Mouse (Mus musculus): ENCODE data around the gene Rgl1.
A peak's percentile ranks its signal among the peaks of the same experiment; 100 is the strongest.

Rgl1 gene

DNA sequence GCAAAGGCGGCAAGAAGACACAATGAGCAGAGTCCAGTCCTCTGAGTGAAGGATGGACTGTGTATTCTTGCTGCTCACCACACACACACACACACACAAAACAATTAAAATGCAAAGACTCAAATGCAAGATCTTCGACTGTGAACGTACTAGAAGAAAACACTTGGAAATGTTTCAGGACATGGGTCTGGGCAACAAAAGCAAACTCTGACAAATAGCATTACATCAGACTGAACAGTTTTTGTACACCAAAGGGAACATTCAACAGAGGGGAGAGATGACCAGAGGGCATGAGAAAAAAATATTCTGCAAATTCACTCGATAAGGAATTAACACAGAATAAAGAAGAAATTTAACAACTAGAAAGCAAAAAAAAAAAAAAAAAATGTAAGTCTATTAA lies 52.2 kb downstream of the Rgl1 start:
- no peak for DNase-seq

- DNase-seq: no peak
Measured at GRCm38 (mm10) chr1:152711037-152711436, 55.1 kb downstream of the Rgl1 start.

DNA sequence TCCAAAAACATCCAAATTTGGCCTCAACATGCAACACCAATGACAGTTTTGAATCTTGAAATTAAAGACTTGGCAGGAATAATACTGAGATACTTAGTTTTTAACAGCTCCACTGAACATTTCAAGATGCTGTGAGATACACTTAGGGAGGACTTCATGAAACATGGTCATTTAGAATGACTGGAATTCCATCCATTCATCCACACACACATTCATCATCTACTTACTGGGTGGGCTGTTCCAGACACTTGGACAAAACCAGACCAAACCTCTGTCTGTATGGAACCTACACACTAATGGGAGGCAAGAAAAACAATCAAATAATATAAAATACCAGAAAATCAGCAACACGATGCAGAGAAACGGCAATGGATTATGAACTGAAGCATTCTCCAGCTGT lies 58.6 kb downstream of the Rgl1 start:
- DNase-seq: no peak

DNA sequence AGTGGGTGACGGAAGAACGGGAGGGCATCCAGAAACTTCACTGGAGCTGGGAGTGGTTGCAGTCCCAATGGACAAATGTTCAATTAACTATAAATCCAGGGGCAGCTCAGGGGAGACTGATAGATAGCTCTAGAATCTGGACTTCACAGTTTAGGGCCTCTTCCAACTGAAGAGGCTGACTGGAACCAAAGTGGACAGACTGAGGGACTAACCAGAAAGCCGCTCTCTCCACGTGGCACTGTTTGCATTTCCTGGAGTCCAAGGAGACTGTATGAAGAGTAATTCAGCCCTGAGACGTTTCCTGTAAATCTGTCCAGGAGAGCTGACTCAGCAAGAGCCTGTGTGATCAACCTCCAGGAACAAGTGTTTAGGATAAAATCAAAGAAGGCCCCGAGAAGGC lies 62.2 kb downstream of the Rgl1 start:
- no peak for DNase-seq

DNA sequence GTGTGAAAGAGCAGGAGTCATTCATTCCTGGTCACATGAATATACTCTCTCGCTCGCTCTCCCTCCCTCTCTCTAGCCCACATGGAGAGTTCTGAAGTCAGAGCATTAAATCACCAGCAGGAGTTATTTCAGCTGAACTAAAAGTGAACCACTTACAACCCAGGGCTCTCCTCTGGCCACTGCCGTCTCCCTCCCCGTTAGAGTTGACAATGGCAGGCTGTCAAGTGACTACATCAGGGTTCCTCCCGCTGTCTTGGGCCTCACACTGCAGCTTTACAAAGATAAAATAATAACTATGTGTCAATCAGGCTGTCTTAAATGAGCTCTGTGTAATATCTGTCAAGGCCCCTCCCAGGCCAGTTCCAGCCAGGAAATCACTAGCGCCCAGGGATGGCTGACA lies 63.2 kb downstream of the Rgl1 start:
- DNase-seq: peak in 1 of 2 experiments; percentile 2

DNA sequence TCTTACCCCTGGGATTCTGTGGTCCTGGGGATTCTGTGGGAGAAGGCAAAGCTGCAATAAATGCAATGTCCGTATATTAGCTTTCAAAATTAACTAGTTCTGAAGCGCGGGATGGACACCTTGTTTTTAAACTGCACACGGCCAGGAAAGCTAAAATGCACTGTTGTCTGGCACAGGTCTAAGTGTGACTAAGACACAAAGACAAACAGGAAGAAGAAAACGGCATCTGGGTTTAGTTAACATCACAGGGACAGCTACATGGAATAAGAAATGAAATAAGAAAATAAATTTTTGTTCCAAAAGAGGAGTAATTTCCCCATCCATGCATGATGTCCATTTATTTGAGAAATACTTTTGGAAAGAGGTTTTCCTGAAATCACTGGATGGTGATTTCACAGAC lies 65.1 kb downstream of the Rgl1 start:
- no peak for DNase-seq

GRCm38 (mm10) chr1:152697341-152697740 lies 68.8 kb downstream of the Rgl1 start:
- no peak for DNase-seq

DNA sequence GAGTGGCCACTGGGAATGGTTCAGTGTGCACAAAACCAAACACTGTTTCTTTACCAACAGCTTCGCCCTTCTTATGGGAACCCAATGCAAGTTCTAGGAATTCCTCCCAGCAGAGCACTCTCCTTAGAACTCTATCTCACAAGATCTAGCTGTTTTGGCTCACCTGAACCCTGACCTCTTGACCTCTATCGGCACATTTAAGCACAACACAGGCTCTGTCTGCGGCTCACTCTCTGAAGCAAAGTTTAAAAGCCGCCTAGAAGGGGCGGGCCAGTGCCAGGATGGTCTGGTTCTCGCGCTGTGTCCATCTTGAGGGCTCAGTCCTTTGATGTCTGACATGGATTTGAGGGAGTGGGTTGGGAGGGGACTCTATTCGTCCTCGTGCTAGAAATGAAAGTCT lies 70.7 kb downstream of the Rgl1 start:
- DNase-seq: no peak

GRCm38 (mm10) chr1:152689968-152690367 lies 76.2 kb downstream of the Rgl1 start:
- no peak for DNase-seq

DNA sequence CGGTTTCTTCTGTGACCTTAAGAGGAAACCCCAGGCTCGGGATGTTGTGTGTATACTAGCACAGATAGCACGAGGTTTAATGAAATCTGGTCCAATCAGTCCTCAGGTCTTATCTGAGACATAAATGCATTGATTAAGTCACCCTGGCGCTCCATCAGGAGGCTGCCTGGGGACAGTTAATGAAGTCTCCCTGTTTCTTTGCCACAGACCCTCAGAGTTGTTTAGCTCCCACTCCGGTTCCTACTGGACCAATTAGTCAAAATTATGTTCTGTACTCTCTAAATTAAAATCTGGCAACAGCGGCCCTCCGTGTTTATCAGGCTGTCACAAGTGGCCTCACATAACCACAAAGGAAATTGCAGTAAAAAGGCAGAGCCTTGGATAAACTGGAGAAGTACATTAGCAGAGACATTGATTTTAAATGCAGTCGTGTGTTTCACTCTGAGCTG lies 78.4 kb downstream of the Rgl1 start:
- peak in 1 of 2 experiments; percentile 12 for DNase-seq

DNA sequence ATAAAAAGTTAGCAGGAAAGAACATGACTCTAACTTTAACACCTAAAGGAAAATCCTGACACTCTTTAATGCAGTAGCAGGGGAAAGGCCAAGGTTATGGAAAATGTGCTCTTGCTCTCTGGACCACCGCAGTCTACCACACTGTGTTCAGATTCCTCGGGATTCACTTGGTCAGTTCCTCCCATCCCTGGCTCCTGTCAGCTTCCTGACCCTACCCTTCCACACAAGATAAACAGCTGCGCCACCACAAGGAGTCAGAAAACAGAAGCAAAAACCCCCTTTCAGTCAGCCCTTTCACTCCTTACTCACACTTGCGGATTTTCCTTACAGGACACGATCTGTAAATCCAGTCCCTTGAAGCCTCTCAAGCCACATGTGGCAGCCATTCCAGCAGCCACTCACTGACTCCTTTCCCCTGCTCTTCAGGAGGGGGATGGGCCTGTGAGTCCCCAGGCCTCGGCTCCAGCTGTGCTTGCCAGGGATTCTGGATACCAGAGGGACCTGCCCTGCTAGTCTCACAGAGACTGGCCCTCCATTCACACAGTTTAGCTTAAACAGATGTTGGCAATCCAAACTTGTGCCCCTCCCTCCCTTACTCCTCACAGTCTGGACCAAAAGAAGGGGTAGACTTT lies 78.9 kb downstream of the Rgl1 start:
- peak in 1 of 2 experiments; percentile 10 for DNase-seq

GRCm38 (mm10) chr1:152685531-152685930 lies 80.6 kb downstream of the Rgl1 start:
- peak in 1 of 2 experiments; percentile 25 for DNase-seq

DNA sequence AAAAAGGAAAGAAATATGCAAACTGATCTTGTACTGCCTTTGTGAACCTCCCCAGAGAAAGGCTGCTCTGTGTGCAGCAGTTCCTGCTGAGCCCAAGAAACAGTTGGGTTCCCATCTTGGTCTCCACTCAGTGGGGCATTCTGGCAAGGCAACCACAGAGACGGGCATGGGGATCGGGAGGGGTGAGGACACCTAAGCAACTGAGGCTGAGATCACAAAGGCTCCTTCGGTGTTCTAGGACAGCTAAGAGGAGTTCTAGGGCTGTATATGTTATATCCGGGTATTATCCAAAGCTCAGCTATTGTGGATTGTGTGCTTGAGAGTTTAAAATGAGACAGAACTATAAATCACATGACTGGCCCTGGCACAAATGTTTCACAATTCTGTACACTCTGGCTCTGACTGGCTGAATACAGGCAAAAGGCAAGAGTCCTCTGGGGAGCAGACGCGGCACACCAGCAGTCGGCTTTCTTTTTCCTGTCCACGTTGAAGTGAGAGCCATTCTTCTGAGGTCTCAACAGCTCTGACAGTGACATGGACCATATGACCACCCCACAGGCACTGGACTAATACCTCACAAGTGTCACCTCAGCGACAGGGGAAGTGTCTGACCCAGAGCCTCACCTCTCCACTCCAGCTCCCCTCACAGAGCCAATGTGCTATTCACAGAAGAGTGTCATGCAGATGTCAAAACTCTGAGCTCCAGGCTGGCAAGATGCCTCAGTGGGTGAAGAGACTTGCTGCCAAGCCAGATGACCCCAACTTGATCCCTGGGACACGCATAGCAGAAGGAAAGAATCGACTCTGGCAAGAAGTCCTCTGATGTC lies 83.6 kb downstream of the Rgl1 start:
- DNase-seq: peak; percentile 42 to 66

GRCm38 (mm10) chr1:152681676-152682367 lies 84.3 kb downstream of the Rgl1 start:
- peak; percentile 24 to 57 for DNase-seq

GRCm38 (mm10) chr1:152681116-152681515 lies 85.0 kb downstream of the Rgl1 start:
- no peak for DNase-seq

DNA sequence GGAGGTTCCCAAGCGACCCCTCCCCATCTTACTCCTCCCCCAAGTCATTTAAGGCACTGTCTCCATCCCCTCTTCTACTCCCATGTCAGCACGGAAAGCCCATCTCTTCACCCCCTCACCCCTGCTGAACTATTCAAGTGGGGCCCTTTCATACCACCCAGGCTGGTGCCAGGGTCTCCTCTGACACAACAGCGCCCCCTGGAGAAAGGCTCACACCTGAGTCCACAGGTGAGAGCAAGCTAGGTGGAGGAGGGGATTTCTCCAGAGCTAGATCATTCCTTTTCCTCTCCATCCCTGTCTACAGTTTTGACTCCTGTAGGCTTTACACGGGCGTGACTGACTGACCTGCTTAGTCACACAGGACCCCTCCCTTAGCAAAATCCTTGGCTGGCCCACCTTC lies 87.7 kb downstream of the Rgl1 start:
- DNase-seq: peak; percentile 64 to 79

- peak; percentile 36 to 48 for DNase-seq
Measured at GRCm38 (mm10) chr1:152677482-152678211, 88.5 kb downstream of the Rgl1 start.

DNA sequence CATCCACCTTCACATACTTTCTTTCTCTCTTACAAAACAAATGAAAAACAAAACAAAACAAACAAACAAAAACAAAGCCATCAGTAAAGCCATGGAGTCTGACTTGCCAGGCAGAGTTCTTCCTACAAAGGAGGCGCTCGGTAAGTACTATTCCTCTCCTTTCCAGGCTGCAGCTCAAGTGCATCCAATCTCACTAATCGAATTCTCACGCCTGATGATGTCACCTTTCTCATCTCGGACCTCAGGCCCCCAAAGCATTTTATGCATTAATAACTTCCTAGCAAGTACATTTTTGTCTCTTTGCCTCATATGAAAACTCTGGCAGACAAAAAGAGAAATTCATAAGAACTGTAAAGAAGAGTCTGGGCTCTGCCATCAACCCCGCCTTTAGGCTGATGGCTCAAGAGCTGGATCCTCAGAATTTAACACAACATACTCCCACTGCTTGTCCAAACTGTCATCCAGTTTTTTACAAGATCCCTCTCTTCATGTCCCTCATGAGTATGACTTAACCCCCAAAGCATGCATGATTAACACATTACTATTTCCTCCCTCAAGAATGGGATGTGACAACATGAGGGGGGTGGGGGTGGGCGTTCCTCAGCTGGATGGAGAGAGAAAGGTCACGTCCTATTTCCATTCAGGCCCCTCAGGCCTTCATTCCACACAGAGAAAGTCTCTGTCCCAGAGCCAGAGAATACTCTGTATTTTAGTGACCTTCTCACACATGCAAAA lies 96.5 kb downstream of the Rgl1 start:
- no peak for DNase-seq

DNA sequence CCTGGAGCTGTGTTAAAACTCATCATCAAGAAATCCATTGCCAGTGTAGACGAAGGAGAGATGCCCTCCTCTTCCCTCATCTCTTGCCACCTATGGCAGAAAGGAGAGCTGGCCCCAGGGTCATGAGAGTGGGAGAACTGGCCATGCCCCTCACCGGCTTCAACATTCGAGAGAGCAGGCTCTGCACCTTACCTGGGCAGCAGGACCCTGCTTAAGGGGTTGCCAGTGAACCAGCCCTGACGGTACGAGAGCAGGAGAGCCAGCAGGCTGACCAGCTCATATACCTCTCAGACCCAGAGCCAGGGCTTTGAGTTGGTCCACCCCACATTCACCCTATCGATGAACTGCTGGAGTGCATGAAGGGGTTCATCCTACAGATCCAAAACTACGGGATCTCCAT lies 105.7 kb downstream of the Rgl1 start:
- no peak for DNase-seq

GRCm38 (mm10) chr1:152659961-152660360 lies 106.2 kb downstream of the Rgl1 start:
- DNase-seq: no peak

DNA sequence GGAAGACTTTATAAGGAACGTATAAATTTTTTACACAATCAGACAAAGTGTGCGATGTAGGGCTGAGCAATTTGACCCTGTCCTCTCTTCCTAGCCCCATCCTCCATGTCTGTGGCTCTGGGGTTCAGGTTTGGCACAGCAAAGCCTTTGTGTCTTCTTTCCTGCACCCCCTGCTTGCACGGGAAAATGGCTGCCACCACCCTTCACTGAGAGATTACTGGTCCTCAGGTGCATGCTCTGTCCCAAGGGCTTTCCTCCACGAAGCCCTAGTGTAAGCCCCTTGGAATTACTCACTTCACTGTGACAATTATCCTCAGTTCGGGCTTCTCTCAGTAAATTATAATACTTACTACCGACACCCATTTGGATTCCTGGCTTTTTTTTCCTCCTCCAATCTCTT lies 109.5 kb downstream of the Rgl1 start:
- no peak for DNase-seq

- no peak for DNase-seq
Measured at GRCm38 (mm10) chr1:152654851-152655250, 111.3 kb downstream of the Rgl1 start.
